In the genomic region with DNA sequence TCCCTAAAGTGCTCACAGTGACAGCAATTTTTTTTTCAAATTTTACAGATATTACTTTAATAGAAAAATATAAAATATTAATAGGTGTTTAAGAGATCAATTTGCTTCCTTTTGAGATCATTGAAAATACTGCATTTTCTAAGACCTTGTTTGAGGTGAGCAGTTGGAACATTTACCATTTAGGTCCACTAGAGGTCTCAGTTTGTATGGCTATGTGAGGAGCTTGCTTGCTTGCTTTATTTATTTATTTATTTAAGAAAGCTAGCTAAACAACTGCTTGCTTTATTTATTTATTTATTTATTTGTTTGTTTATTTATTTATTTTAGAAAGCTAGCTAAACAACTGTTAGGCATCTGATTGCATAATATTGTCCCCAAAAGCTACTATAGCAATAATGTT, we compare ENCODE assay signal across 10 mouse cellular contexts. TPM values are rescaled to one million over a fixed set of nuclear protein-coding genes. Genes with fewer than 3 reads are reported as not detected.
DNase-seq lines count a peak whose midpoint lies in the region; ATAC-seq and TF ChIP-seq lines count a peak whose summit lies in the region.
"Had no signal": no experiment of that assay in that cellular context is flagged by ENCODE, and none has a peak within 500 bp of the region (broad histone marks: within the 10 kb centered on the region; RNA-seq: fewer than 3 reads in every experiment).

No protein-coding gene starts in this region.

- peak in 1 of 2 experiments; percentile 53; a peak in 2 of 4 replicates for TF ChIP-seq CTCF in CH12.LX (conservative IDR thresholded peaks at IDR 0.05 in 1 of 2, IDR thresholded peaks at IDR 0.05 in 1 of 2; ENCODE audit: low read depth in 2 of 2, low read length in 2 of 2)

- TF ChIP-seq EP300 in CH12.LX (IDR thresholded peaks at IDR 0.05; ENCODE audit: low read length): no peak

- no peak overlapping the region for H3K9ac ChIP-seq in CH12.LX (ENCODE audit: insufficient read depth, low read depth)
- H3K9ac ChIP-seq in hindbrain, embryonic 16.5 days (ENCODE audit: low read depth, low read length): no peak overlapping the region
- H3K9ac ChIP-seq: heart, embryonic 12.5 days had no signal

- TF ChIP-seq RAD21 in CH12.LX (IDR thresholded peaks at IDR 0.05; ENCODE audit: low read depth, low read length): peak; percentile 25

- H3K79me2 ChIP-seq in CH12.LX (replicated peaks; ENCODE audit: control insufficient read depth, extremely low read depth, insufficient read depth, poor library complexity, severe bottlenecking): no peaks in the 10 kb centered on the region

- no peak overlapping the region for H3K27ac ChIP-seq in CH12.LX (ENCODE audit: insufficient read depth, low read depth)
- no peak overlapping the region for H3K27ac ChIP-seq in hindbrain, embryonic 16.5 days (ENCODE audit: low read depth, low read length)

- dilution Hi-C loops in CH12.LX (cut with MboI; ENCODE audit: extremely low pct_ligation_motif_present, extremely low pct_unique_long_range_greater_than_20kb, low sequenced_read_pairs): no loop called here

- peak; percentile 64 for DNase-seq in kidney, adult 9 months
- DNase-seq in kidney, adult 18-20 months: no peak
- peak; percentile 34 for DNase-seq in CH12.LX (ENCODE audit: extremely low read depth)
- peak; percentile 29 for DNase-seq in MN1 (ENCODE audit: low spot score)
- DNase-seq in Muller cell, postnatal 12 days (ENCODE audit: inconsistent ontology term): no peak
- no peak for DNase-seq in adrenal gland, postnatal 10 days
- DNase-seq in heart, postnatal 25 days (ENCODE audit: low spot score): no peak

- no peaks in the 10 kb centered on the region for H3K4me1 ChIP-seq in CH12.LX (ENCODE audit: control insufficient read depth in 1 of 2, insufficient read depth in 2 of 2)
- H3K4me1 ChIP-seq in hindbrain, embryonic 16.5 days (ENCODE audit: control insufficient read depth, insufficient read depth, low read depth, low read length): no peaks in the 10 kb centered on the region
- H3K4me1 ChIP-seq: heart, embryonic 12.5 days had no signal

- no peak for TF ChIP-seq POLR2A in CH12.LX (IDR thresholded peaks at IDR 0.05; ENCODE audit: low read depth, low read length)

- no peak overlapping the region for H3K4me2 ChIP-seq in CH12.LX (ENCODE audit: insufficient read depth, low read depth, poor library complexity, severe bottlenecking)
- H3K4me2 ChIP-seq in hindbrain, embryonic 16.5 days (ENCODE audit: low read length): no peak overlapping the region
- H3K4me2 ChIP-seq: heart, embryonic 12.5 days had no signal

- H3K9me3 ChIP-seq in CH12.LX (replicated peaks; ENCODE audit: low read length): no peaks in the 10 kb centered on the region
- H3K9me3 ChIP-seq in hindbrain, embryonic 16.5 days (ENCODE audit: control insufficient read depth, low read length): no peaks in the 10 kb centered on the region
- H3K9me3 ChIP-seq: heart, embryonic 12.5 days had no signal

- intact Hi-C loops in heart, postnatal 25 days (cut with DNase I): loop anchor here (2.0 kb wide), 1 partner anchor 19 kb away; no protein-coding TSS in a partner anchor

- peak; percentile 84 for ATAC-seq in hindbrain, embryonic 16.5 days
- ATAC-seq: activated CD4-positive, CD25-positive, alpha-beta regulatory T cell, adult 4 months had no signal

- no peaks in the 10 kb centered on the region for H3K36me3 ChIP-seq in CH12.LX (replicated peaks in 1 of 2; ENCODE audit: control insufficient read depth in 1 of 2, insufficient read depth in 1 of 2, low read length in 1 of 2)
- no peaks in the 10 kb centered on the region for H3K36me3 ChIP-seq in hindbrain, embryonic 16.5 days (ENCODE audit: control insufficient read depth, insufficient read depth, low read length)
- H3K36me3 ChIP-seq: heart, embryonic 12.5 days had no signal

- H3K4me3 ChIP-seq in CH12.LX (replicated peaks in 1 of 3; ENCODE audit: low read depth in 2 of 3, low read length in 2 of 3, poor library complexity in 1 of 3): no peak overlapping the region
- H3K4me3 ChIP-seq in hindbrain, embryonic 16.5 days (ENCODE audit: low read length): no peak overlapping the region
- H3K4me3 ChIP-seq: heart, embryonic 12.5 days had no signal

- in situ Hi-C loops in CH12.LX (cut with MboI; ENCODE audit: low pct_ligation_motif_present, low pct_unique_long_range_greater_than_20kb, low sequenced_read_pairs): no loop called here

- H3K27me3 ChIP-seq in CH12.LX (replicated peaks): no peaks in the 10 kb centered on the region
- no peaks in the 10 kb centered on the region for H3K27me3 ChIP-seq in hindbrain, embryonic 16.5 days (replicated peaks; ENCODE audit: control insufficient read depth, insufficient read depth, low read length)
- H3K27me3 ChIP-seq: heart, embryonic 12.5 days had no signal

TF ChIP-seq in CH12.LX, 34 proteins besides CTCF, POLR2A, EP300 and RAD21:
- TF ChIP-seq SMC3 (IDR thresholded peaks at IDR 0.05; ENCODE audit: low read depth, low read length): peak; percentile 15; the same call in 1 of the 2 replicates
- TF ChIP-seq NELFE (IDR thresholded peaks at IDR 0.05; ENCODE audit: low read depth, low read length): no peak

RNA-seq across cellular contexts. Expression of a gene that starts 23.1 kb away (rescaled TPM):
- total RNA-seq in CH12.LX (2012; rRNA removed) (not detected in 2 replicates), CH12.LX (2014; rRNA removed) (not detected in 2 replicates)
- not detected in 2 replicates for polyA plus RNA-seq in CH12.LX (2012; ENCODE audit: insufficient read length, low read depth)
- polyA plus RNA-seq in hindbrain, embryonic 16.5 days (2015; fragmentation: Nextera tagmentation; extraction: Ambion mirVana): 14.7 and 15.9 TPM in 2 replicates
- total RNA-seq in adrenal gland, postnatal 10 days (2021): 10 to 100 TPM; 17.9 to 47.6 TPM
- total RNA-seq in heart, postnatal 25 days (2021): 10 to 100 TPM; 26.9 to 28.0 TPM
- polyA plus RNA-seq: activated CD4-positive, CD25-positive, alpha-beta regulatory T cell, adult 4 months had no signal

Comparison
In these comparisons a context has a peak if more than half of its experiments do, and no peak if none do; other contexts are left out.
1. DNase-seq: peak in kidney, adult 9 months (single experiment), CH12.LX (single experiment) and MN1 (single experiment); none in kidney, adult 18-20 months (single experiment), Muller cell, postnatal 12 days (single experiment), adrenal gland, postnatal 10 days (single experiment) and heart, postnatal 25 days (single experiment).
2. RNA of a gene that starts 23.1 kb away (total RNA-seq): 17.9 to 47.6 TPM in adrenal gland, postnatal 10 days and 26.9 to 28.0 TPM in heart, postnatal 25 days; not detected in CH12.LX; every median in the first group is over 10 times any median in the second.